Mouse (Mus musculus): ENCODE measurements around the gene Fam209. TPM values are rescaled to one million over a fixed set of nuclear protein-coding genes. Genes with fewer than 3 reads are reported as not detected.

The Fam209 gene
- 6.7 TPM for total RNA-seq (2023)

GRCm38 (mm10) chr2:172472318-172472717, at the start of gene Fam209:
TSS of gene Fam209 (plus strand) at chr2:172472520.

GRCm38 (mm10) chr2:172439843-172440639, 32.3 kb upstream of the Fam209 start, which contains the start of gene Rtf2:
TSS of gene Rtf2 (plus strand) at chr2:172440556.

GRCm38 (mm10) chr2:172458496-172458895, 13.8 kb upstream of the Fam209 start, which contains the start of gene Gcnt7:
TSS of gene Gcnt7 (minus strand) at chr2:172458596.

Other genes with a start within 250 kb of the Fam209 start
- not detected for gene Mc3r, start 224.0 kb upstream of the Fam209 start, total RNA-seq (2023)
- 9.4 TPM for gene Fam210b, start 127.0 kb upstream of the Fam209 start, total RNA-seq (2023)
- gene Aurka, start 102.0 kb upstream of the Fam209 start, total RNA-seq (2023), result 9.6 TPM
- gene Cstf1, start 101.8 kb upstream of the Fam209 start, total RNA-seq (2023), result 36.6 TPM
- 0.83 TPM for gene Cass4, start 78.7 kb upstream of the Fam209 start, total RNA-seq (2023)
- 75.4 TPM for gene Rtf2, start 32.0 kb upstream of the Fam209 start, total RNA-seq (2023)
- not detected for gene Gcnt7, start 13.9 kb upstream of the Fam209 start, total RNA-seq (2023)
- gene Tfap2c, start 77.1 kb downstream of the Fam209 start, total RNA-seq (2023), result not detected